Mouse (Mus musculus): ENCODE measurements around the gene Igf1. TPM values are rescaled to one million over a fixed set of nuclear protein-coding genes. Genes with fewer than 3 reads are reported as not detected.
A peak's percentile ranks its signal among the peaks of the same experiment; 100 is the strongest.

Igf1 gene
- polyA plus RNA-seq, 1 experiment = 73.2 TPM

GRCm38 (mm10) chr10:87913852-87914251 is 55.8 kb downstream of the Igf1 start:
- H3K27ac ChIP-seq (ENCODE audit: insufficient read depth, low read length) = no peak overlapping the region

GRCm38 (mm10) chr10:87914932-87915331 is 56.9 kb downstream of the Igf1 start:
- no peaks in the 10 kb centered on the region for H3K4me1 ChIP-seq (ENCODE audit: control insufficient read depth, insufficient read depth, low read length)
- no peak for TF ChIP-seq CTCF (IDR thresholded peaks at IDR 0.05; ENCODE audit: borderline replicate concordance, insufficient read depth, low read length)
- no peak for TF ChIP-seq POLR2A (IDR thresholded peaks at IDR 0.05; ENCODE audit: low read depth, low read length)
- H3K4me3 ChIP-seq (ENCODE audit: insufficient read depth, low read length) = no peak overlapping the region
- no peak overlapping the region for H3K27ac ChIP-seq (ENCODE audit: insufficient read depth, low read length)

More at GRCm38 (mm10) chr10:87913852-87914251, 55.8 kb downstream of the Igf1 start:
- H3K4me1 ChIP-seq (ENCODE audit: control insufficient read depth, insufficient read depth, low read length) = no peaks in the 10 kb centered on the region
- TF ChIP-seq POLR2A (IDR thresholded peaks at IDR 0.05; ENCODE audit: low read depth, low read length) = no peak
- no peak for TF ChIP-seq CTCF (IDR thresholded peaks at IDR 0.05; ENCODE audit: borderline replicate concordance, insufficient read depth, low read length)
- H3K4me3 ChIP-seq (ENCODE audit: insufficient read depth, low read length) = no peak overlapping the region

DNA sequence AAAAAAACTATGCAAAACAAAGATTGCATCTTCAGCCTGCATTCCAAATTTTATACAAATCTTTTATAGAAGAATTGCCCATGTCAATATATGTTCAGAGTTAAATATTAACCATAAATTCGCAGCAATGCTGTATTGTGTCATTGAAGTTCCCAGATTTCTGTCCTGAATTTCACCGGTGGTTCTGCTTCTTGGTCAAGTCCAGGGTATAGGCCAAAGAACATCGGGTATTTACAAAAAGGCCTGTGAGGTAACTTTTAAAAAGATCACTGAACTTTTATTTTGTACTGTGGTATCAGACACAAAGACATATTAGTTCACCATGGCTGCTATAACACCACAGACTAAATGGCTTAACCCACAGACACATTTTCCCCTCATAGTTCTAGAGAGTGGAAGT is 57.7 kb downstream of the Igf1 start:
- no peak overlapping the region for H3K27ac ChIP-seq (ENCODE audit: insufficient read depth, low read length)
- no peak overlapping the region for H3K4me3 ChIP-seq (ENCODE audit: insufficient read depth, low read length)
- H3K4me1 ChIP-seq (ENCODE audit: control insufficient read depth, insufficient read depth, low read length) = no peaks in the 10 kb centered on the region
- TF ChIP-seq CTCF (IDR thresholded peaks at IDR 0.05; ENCODE audit: borderline replicate concordance, insufficient read depth, low read length) (no peak), POLR2A (IDR thresholded peaks at IDR 0.05; ENCODE audit: low read depth, low read length) (no peak)

GRCm38 (mm10) chr10:87922263-87922662 is 64.2 kb downstream of the Igf1 start:
- no peak overlapping the region for H3K4me3 ChIP-seq (ENCODE audit: insufficient read depth, low read length)
- H3K4me1 ChIP-seq (ENCODE audit: control insufficient read depth, insufficient read depth, low read length) = 0 out of 2 replicates have a peak, but pooled peaks cover 5% of the 10 kb centered on the region
- no peak for TF ChIP-seq POLR2A (IDR thresholded peaks at IDR 0.05; ENCODE audit: low read depth, low read length)
- no peak for TF ChIP-seq CTCF (IDR thresholded peaks at IDR 0.05; ENCODE audit: borderline replicate concordance, insufficient read depth, low read length)
- no peak overlapping the region for H3K27ac ChIP-seq (ENCODE audit: insufficient read depth, low read length)

- H3K27ac ChIP-seq (ENCODE audit: insufficient read depth, low read length) = peak overlapping the region; percentile 49; the same call in 1 of the 2 replicates
- TF ChIP-seq POLR2A (IDR thresholded peaks at IDR 0.05; ENCODE audit: low read depth, low read length) (no peak), CTCF (IDR thresholded peaks at IDR 0.05; ENCODE audit: borderline replicate concordance, insufficient read depth, low read length) (no peak)
- no peak overlapping the region for H3K4me3 ChIP-seq (ENCODE audit: insufficient read depth, low read length)
- 0 out of 2 replicates have a peak, but pooled peaks cover 7% of the 10 kb centered on the region for H3K4me1 ChIP-seq (ENCODE audit: control insufficient read depth, insufficient read depth, low read length)
Observed at GRCm38 (mm10) chr10:87926564-87926963, 68.5 kb downstream of the Igf1 start.

DNA sequence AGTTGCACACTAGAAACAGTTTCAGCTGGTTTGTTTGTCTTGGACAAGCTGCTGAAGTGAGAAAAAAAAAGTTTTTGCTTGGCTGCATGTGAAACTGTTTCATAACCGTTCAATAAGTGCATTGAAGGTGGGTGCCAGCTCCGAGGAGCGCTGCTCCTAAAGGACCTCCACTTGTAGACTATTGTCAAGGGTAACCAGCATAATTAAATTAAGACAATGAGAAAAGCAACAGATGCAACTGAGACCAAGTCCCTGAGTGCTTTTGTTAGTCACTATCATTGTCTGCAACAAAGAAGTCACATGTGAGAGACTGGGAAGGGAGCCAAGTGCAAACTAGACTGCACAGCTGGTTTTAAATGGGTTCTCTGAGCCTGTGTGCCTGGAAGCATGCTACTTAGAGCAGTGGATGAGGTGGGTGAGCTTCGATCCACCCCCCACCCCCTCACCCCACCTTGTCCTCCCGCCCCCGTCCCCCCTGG is 69.1 kb downstream of the Igf1 start:
- TF ChIP-seq POLR2A (IDR thresholded peaks at IDR 0.05; ENCODE audit: low read depth, low read length) (no peak), CTCF (IDR thresholded peaks at IDR 0.05; ENCODE audit: borderline replicate concordance, insufficient read depth, low read length) (no peak)
- Histone ChIP-seq H3K4me3 (ENCODE audit: insufficient read depth, low read length) (no peak overlapping the region), H3K27ac (ENCODE audit: insufficient read depth, low read length) (peak overlapping the region; percentile 49), H3K4me1 (ENCODE audit: control insufficient read depth, insufficient read depth, low read length) (0 out of 2 replicates have a peak, but pooled peaks cover 7% of the 10 kb centered on the region)

DNA sequence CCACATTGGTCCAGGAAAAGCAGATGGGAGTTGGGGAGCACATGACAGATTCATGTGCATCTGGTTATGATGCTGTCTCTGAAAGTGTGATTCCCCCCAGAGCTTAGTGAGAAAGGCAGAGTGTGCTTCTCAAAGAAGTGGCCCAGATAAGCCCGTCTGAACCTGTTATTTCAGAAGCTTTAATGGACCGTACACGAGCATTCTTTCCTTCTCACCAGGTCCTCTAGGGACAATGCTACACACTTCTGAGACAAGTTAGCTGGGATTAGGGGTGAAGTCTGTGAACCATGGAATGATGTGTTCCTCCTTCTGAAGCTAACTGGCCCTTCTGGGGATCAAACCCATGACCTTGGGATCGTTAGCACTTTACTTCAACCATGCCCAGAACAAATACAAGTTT is 90.1 kb downstream of the Igf1 start:
- no peak overlapping the region for H3K4me3 ChIP-seq (ENCODE audit: insufficient read depth, low read length)
- TF ChIP-seq POLR2A (IDR thresholded peaks at IDR 0.05; ENCODE audit: low read depth, low read length) = no peak
- TF ChIP-seq CTCF (IDR thresholded peaks at IDR 0.05; ENCODE audit: borderline replicate concordance, insufficient read depth, low read length) = no peak
- H3K27ac ChIP-seq (ENCODE audit: insufficient read depth, low read length) = no peak overlapping the region
- no peaks in the 10 kb centered on the region for H3K4me1 ChIP-seq (ENCODE audit: control insufficient read depth, insufficient read depth, low read length)

DNA sequence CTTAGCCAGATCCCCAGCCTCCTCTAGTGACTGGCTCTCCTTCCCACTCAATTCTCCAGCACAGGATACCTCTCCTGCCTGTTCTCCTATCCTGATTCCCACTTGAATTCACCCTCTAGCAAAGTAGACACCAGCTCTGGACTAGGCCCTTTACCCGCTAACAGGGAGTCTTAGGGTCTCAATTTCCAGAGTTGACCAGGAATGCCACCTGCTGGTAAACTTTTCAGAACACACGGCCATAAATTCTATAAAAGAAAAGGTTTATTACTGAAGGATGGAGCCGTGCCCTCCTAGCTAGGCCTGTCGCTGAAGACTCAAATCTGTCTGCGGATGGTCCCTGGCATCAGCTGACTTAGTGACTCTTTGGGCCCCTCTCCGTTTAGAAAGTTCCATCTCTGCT is 113.5 kb downstream of the Igf1 start:
- TF ChIP-seq POLR2A (IDR thresholded peaks at IDR 0.05; ENCODE audit: low read depth, low read length) = no peak
- no peak for TF ChIP-seq CTCF (IDR thresholded peaks at IDR 0.05; ENCODE audit: borderline replicate concordance, insufficient read depth, low read length)
- H3K4me3 ChIP-seq (ENCODE audit: insufficient read depth, low read length) = no peak overlapping the region
- no peak overlapping the region for H3K27ac ChIP-seq (ENCODE audit: insufficient read depth, low read length)
- H3K4me1 ChIP-seq (ENCODE audit: control insufficient read depth, insufficient read depth, low read length) = no peaks in the 10 kb centered on the region

- Histone ChIP-seq H3K27ac (ENCODE audit: insufficient read depth, low read length) (no peak overlapping the region), H3K4me3 (ENCODE audit: insufficient read depth, low read length) (no peak overlapping the region), H3K4me1 (ENCODE audit: control insufficient read depth, insufficient read depth, low read length) (no peaks in the 10 kb centered on the region)
- no peak for TF ChIP-seq POLR2A (IDR thresholded peaks at IDR 0.05; ENCODE audit: low read depth, low read length)
Observed at GRCm38 (mm10) chr10:87973911-87974631, 116.0 kb downstream of the Igf1 start.

DNA sequence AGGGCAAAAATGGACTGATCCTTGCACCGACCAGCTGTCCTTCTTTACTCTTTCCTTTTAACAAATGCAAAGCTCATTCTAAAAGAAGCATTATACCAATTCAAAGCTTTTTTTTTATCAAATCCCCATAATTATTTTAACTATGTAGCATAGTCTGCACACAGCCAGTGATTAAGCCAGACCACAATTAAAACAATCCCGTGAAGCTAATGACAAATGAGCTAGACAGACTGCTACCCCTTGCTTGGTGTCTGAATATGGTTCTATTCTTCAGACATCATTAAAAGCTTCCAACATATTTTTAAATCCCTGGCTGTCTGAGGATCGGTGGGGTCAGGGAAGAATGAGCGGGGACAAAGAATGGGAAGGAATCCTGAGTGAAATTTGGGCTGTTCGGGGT is 127.3 kb downstream of the Igf1 start:
- H3K27ac ChIP-seq (ENCODE audit: insufficient read depth, low read length) = no peak overlapping the region
- H3K4me1 ChIP-seq (ENCODE audit: control insufficient read depth, insufficient read depth, low read length) = no peaks in the 10 kb centered on the region
- no peak overlapping the region for H3K4me3 ChIP-seq (ENCODE audit: insufficient read depth, low read length)
- no peak for TF ChIP-seq CTCF (IDR thresholded peaks at IDR 0.05; ENCODE audit: borderline replicate concordance, insufficient read depth, low read length)
- no peak for TF ChIP-seq POLR2A (IDR thresholded peaks at IDR 0.05; ENCODE audit: low read depth, low read length)

Data from embryonic fibroblast, embryonic 13.5 days (primary cell).